Mouse (Mus musculus) liver, embryonic 12.5 days (tissue): ENCODE results near the gene Tcn2. TPM values are rescaled to one million over a fixed set of nuclear protein-coding genes. Genes with fewer than 3 reads are reported as not detected.
A peak's percentile ranks its signal among the peaks of the same experiment; 100 is the strongest.

Experiments
- ATAC-seq: fragments of 200-750 bp; cut with Nextera tagmentation; 2 replicates; pipeline ENCODE4 v1.8.0; 2017; ENCODE audit warnings: moderate number of reproducible peaks, mild to moderate bottlenecking, moderate library complexity
- H3K27ac ChIP-seq: fragments of 300-500 bp; sonication (generic); 2 replicates; pipeline ENCODE4 v1.5.1; 2016; ENCODE audit warnings: mild to moderate bottlenecking
- H3K27me3 ChIP-seq: fragments of 300-500 bp; sonication (generic); replicated peaks from 2 replicates; pipeline ENCODE4 v1.6.1; 2016; ENCODE audit warnings: mild to moderate bottlenecking, moderate library complexity
- H3K36me3 ChIP-seq: fragments of 300-500 bp; sonication (generic); 2 replicates; pipeline ENCODE4 v1.6.1; 2016; ENCODE audit warnings: mild to moderate bottlenecking, moderate library complexity
- H3K4me1 ChIP-seq: fragments of 300-500 bp; sonication (generic); 2 replicates; pipeline ENCODE4 v1.6.1; 2016
- H3K4me2 ChIP-seq: fragments of 300-500 bp; sonication (generic); 2 replicates; pipeline ENCODE4 v1.6.1; 2016; ENCODE audit warnings: mild to moderate bottlenecking, moderate library complexity
- H3K4me3 ChIP-seq: fragments of 300-500 bp; sonication (generic); 2 replicates; pipeline ENCODE4 v1.5.1; 2016; ENCODE audit warnings: mild to moderate bottlenecking, moderate library complexity
- H3K9ac ChIP-seq: fragments of 300-500 bp; sonication (generic); 2 replicates; pipeline ENCODE4 v1.6.1; 2016; ENCODE audit warnings: mild to moderate bottlenecking, moderate library complexity
- H3K9me3 ChIP-seq: fragments of 300-500 bp; sonication (generic); replicated peaks from 2 replicates; pipeline ENCODE4 v1.6.1; 2016; ENCODE audit warnings: mild to moderate bottlenecking, moderate library complexity
- WGBS: fragments of 180-500 bp; shearing (Covaris S2); methylation state at CpG from one replicate; pipeline ENCODE4 v1.1.7; 2016; ENCODE audit not compliant: insufficient replicate concordance; 5-methylcytosine and 5-hydroxymethylcytosine counted together
- polyA plus RNA-seq: library from polyadenylated mRNA; unstranded; fragments of >200 nt; fragmentation: Nextera tagmentation; extraction: Ambion mirVana; gene quantifications from 2 replicates; pipeline ENCODE4 v1.2.1, GENCODE M21; 2016

Tcn2 gene
- polyA plus RNA-seq: 14.0 and 14.5 TPM in 2 replicates

GRCm38 (mm10) chr11:3931511-3932211 lies at the start of gene Tcn2:
TSS of gene Tcn2 (minus strand) at chr11:3932159.
- no peaks in the 10 kb centered on the region for H3K9me3 ChIP-seq
- peaks cover 28% of the 10 kb centered on the region for H3K4me1 ChIP-seq
- H3K4me2 ChIP-seq: peak within 1 kb of the TSS; percentile 78
- ATAC-seq: peak; percentile 84
- WGBS: under 1% methylated on average over 26 of the region's 26 CpGs
- H3K27ac ChIP-seq: 0 out of 2 replicates have a peak within 1 kb of the TSS, but pooled peaks have one; percentile 18
- peak within 1 kb of the TSS; percentile 65 for H3K9ac ChIP-seq
- no peaks in the 10 kb centered on the region; the same call in 1 of the 2 replicates for H3K27me3 ChIP-seq
- H3K36me3 ChIP-seq: no peaks in the 10 kb centered on the region
- H3K4me3 ChIP-seq: peak within 1 kb of the TSS; percentile 61

GRCm38 (mm10) chr11:3981536-3981935 lies 49.6 kb upstream of the Tcn2 start:
- ATAC-seq: no peak
- Histone ChIP-seq H3K36me3 (peaks cover 48% of the 10 kb centered on the region), H3K9ac (no peak overlapping the region), H3K27ac (no peak overlapping the region), H3K4me3 (no peak overlapping the region), H3K4me2 (no peak overlapping the region), H3K27me3 (peaks cover 44% of the 10 kb centered on the region), H3K9me3 (no peaks in the 10 kb centered on the region), H3K4me1 (0 out of 2 replicates have a peak, but pooled peaks cover 16% of the 10 kb centered on the region)
- WGBS: 47% methylated on average over 6 of the region's 6 CpGs

- Histone ChIP-seq H3K4me2 (no peak overlapping the region), H3K27ac (no peak overlapping the region), H3K27me3 (peaks cover 16% of the 10 kb centered on the region), H3K9ac (no peak overlapping the region), H3K36me3 (peaks cover 79% of the 10 kb centered on the region), H3K4me1 (0 out of 2 replicates have a peak, but pooled peaks cover 12% of the 10 kb centered on the region), H3K9me3 (no peaks in the 10 kb centered on the region), H3K4me3 (no peak overlapping the region)
- 85% methylated on average over 5 of the region's 5 CpGs for WGBS
- ATAC-seq: no peak
These were observed 46.5 kb upstream of the Tcn2 start for GRCm38 (mm10) chr11:3978421-3978820.

GRCm38 (mm10) chr11:3976678-3977077 lies 44.7 kb upstream of the Tcn2 start, which contains the start of gene 4930556J24Rik:
TSS of gene 4930556J24Rik (minus strand) at chr11:3976778.
- no peaks in the 10 kb centered on the region for H3K9me3 ChIP-seq
- H3K4me1 ChIP-seq: no peaks in the 10 kb centered on the region
- no peak within 1 kb of the TSS for H3K9ac ChIP-seq
- ATAC-seq: no peak
- no peak within 1 kb of the TSS for H3K4me3 ChIP-seq
- WGBS: 81% methylated on average over 6 of the region's 6 CpGs
- no peak within 1 kb of the TSS for H3K27ac ChIP-seq
- no peaks in the 10 kb centered on the region for H3K27me3 ChIP-seq
- no peak within 1 kb of the TSS for H3K4me2 ChIP-seq
- peaks cover 97% of the 10 kb centered on the region for H3K36me3 ChIP-seq

GRCm38 (mm10) chr11:3974311-3974710 lies 42.4 kb upstream of the Tcn2 start:
- peaks cover 100% of the 10 kb centered on the region for H3K36me3 ChIP-seq
- ATAC-seq: no peak
- H3K4me1 ChIP-seq: no peaks in the 10 kb centered on the region
- H3K4me3 ChIP-seq: no peak overlapping the region
- 70% methylated on average over 3 of the region's 3 CpGs for WGBS
- no peak overlapping the region for H3K9ac ChIP-seq
- H3K27ac ChIP-seq: no peak overlapping the region
- no peak overlapping the region for H3K4me2 ChIP-seq
- no peaks in the 10 kb centered on the region for H3K9me3 ChIP-seq
- no peaks in the 10 kb centered on the region for H3K27me3 ChIP-seq

- Histone ChIP-seq H3K4me1 (no peaks in the 10 kb centered on the region), H3K27me3 (no peaks in the 10 kb centered on the region), H3K4me3 (no peak overlapping the region), H3K36me3 (peaks cover 100% of the 10 kb centered on the region), H3K9me3 (no peaks in the 10 kb centered on the region), H3K4me2 (no peak overlapping the region), H3K9ac (no peak overlapping the region), H3K27ac (no peak overlapping the region)
- ATAC-seq: no peak
- WGBS: 79% methylated on average over 7 of the region's 7 CpGs
These were observed 41.1 kb upstream of the Tcn2 start for GRCm38 (mm10) chr11:3973081-3973480.

GRCm38 (mm10) chr11:3970361-3970760 lies 38.4 kb upstream of the Tcn2 start:
- Histone ChIP-seq H3K4me3 (no peak overlapping the region), H3K27me3 (no peaks in the 10 kb centered on the region)

GRCm38 (mm10) chr11:3969837-3970236 lies 37.9 kb upstream of the Tcn2 start:
- H3K4me3 ChIP-seq: no peak overlapping the region
- no peak overlapping the region for H3K4me2 ChIP-seq
- no peaks in the 10 kb centered on the region for H3K27me3 ChIP-seq
- 69% methylated on average over 3 of the region's 3 CpGs for WGBS
- peaks cover 17% of the 10 kb centered on the region for H3K4me1 ChIP-seq
- H3K27ac ChIP-seq: no peak overlapping the region
- peaks cover 86% of the 10 kb centered on the region for H3K36me3 ChIP-seq
- H3K9ac ChIP-seq: no peak overlapping the region
- ATAC-seq: no peak
- H3K9me3 ChIP-seq: no peaks in the 10 kb centered on the region

More at GRCm38 (mm10) chr11:3970361-3970760, 38.4 kb upstream of the Tcn2 start:
- peaks cover 12% of the 10 kb centered on the region for H3K4me1 ChIP-seq
- 84% methylated on average over 7 of the region's 7 CpGs for WGBS
- H3K27ac ChIP-seq: no peak overlapping the region
- no peak overlapping the region for H3K4me2 ChIP-seq
- H3K9me3 ChIP-seq: no peaks in the 10 kb centered on the region
- no peak overlapping the region for H3K9ac ChIP-seq
- H3K36me3 ChIP-seq: peaks cover 91% of the 10 kb centered on the region
- no peak for ATAC-seq

- Histone ChIP-seq H3K9ac (peak overlapping the region; percentile 84), H3K27ac (peak overlapping the region; percentile 76), H3K36me3 (peaks cover 33% of the 10 kb centered on the region), H3K4me3 (peak overlapping the region; percentile 84), H3K27me3 (peaks cover 4% of the 10 kb centered on the region; the same call in 1 of the 2 replicates), H3K4me1 (peaks cover 31% of the 10 kb centered on the region), H3K9me3 (no peaks in the 10 kb centered on the region), H3K4me2 (peak overlapping the region; percentile 84)
- peak; percentile 68 for ATAC-seq
- 8% methylated on average over 11 of the region's 11 CpGs for WGBS
These were observed 32.6 kb upstream of the Tcn2 start for GRCm38 (mm10) chr11:3964416-3965172.

- H3K36me3 ChIP-seq: peaks cover 26% of the 10 kb centered on the region
- peak within 1 kb of the TSS; percentile 84 for H3K9ac ChIP-seq
- H3K27ac ChIP-seq: peak within 1 kb of the TSS; percentile 76
- WGBS: under 1% methylated on average over 31 of the region's 31 CpGs
- peak within 1 kb of the TSS; percentile 84 for H3K4me2 ChIP-seq
- peaks cover 31% of the 10 kb centered on the region for H3K4me1 ChIP-seq
- peak; percentile 90 for ATAC-seq
- peak within 1 kb of the TSS; percentile 84 for H3K4me3 ChIP-seq
- H3K9me3 ChIP-seq: no peaks in the 10 kb centered on the region
- peaks cover 4% of the 10 kb centered on the region; the same call in 1 of the 2 replicates for H3K27me3 ChIP-seq
These were observed 31.9 kb upstream of the Tcn2 start, which contains the start of gene Pes1 for GRCm38 (mm10) chr11:3963610-3964415. TSS of gene Pes1 (plus strand) at chr11:3963975.

- no peak for ATAC-seq
- Histone ChIP-seq H3K4me1 (peaks cover 31% of the 10 kb centered on the region), H3K9ac (peak overlapping the region; percentile 84), H3K27me3 (peaks cover 4% of the 10 kb centered on the region; the same call in 1 of the 2 replicates), H3K27ac (peak overlapping the region; percentile 76), H3K36me3 (peaks cover 19% of the 10 kb centered on the region), H3K4me2 (peak overlapping the region; percentile 84), H3K4me3 (peak overlapping the region; percentile 84), H3K9me3 (no peaks in the 10 kb centered on the region)
- 77% methylated on average over 10 of the region's 10 CpGs for WGBS
These were observed 31.2 kb upstream of the Tcn2 start for GRCm38 (mm10) chr11:3963155-3963554.
